Mouse (Mus musculus) gastrocnemius, postnatal 36 days (tissue): Measurements from ENCODE around the gene Olfr1462. TPM values are rescaled to one million over a fixed set of nuclear protein-coding genes. Genes with fewer than 3 reads are reported as not detected.

ENCODE experiments used
- DNase-seq, 2 experiments: peaks; one replicate each; pipeline ENCODE4 v3.0.0; 2022
- intact Hi-C: fragments of 180-260 bp; cut with DNase I; formaldehyde crosslinking; loops from one replicate; pipeline ENCODE4 v1.15.1; 2025
- long read RNA-seq, 2 experiments: library from polyadenylated mRNA; stranded (forward); transcript quantifications; one replicate each; pipeline ENCODE4 v2.0.0; 2021
- total RNA-seq, 2 experiments: library from RNA; stranded (reverse); gene quantifications; 2 replicates each; pipeline ENCODE4 v1.2.3; 2021

Olfr1462 gene
- total RNA-seq = not detected
- long read RNA-seq, experiment 1 = 0 reads
- long read RNA-seq, experiment 2 = 0 reads

DNA sequence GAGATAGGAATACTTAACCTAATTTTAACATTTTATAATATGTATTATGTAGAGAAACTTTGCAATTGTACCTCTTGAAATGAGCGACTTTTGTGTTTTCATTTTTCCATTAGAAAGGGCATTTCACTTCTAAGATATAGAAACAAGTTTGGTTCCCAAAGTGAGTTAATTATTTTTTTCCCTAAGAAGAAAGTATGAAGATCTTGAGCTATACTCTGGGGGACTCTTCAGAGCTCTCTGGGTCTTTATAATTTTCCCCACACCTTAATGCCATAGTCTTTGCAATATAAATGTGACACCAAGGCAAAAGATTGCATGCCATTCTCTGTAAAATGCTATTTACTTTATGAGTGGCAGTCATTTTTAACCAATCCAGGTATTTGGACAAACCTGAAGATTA, at the start of gene Olfr1462:
TSS of gene Olfr1462 (plus strand) at position 301 of the 400 bp plus-strand sequence.
- intact Hi-C loops = no loop called here

DNA sequence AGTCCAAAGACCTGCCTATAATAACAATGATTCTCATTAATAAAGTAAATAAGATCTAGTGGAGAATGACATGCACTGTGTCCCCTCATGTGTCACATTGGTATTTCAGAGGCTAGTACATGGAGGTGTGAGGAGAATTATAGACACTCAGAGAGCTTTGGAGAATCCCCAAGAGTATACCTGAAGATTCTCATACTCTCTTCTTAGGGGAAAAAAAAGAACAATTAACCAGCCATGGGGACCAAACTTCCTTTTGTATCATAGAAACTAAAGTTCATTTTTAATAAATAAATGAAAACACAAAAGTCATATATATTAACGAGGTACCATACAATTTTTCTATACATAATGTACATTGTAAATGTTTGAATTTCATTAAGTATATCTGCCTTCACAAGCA, 36.1 kb upstream of the Olfr1462 start, which contains the start of gene Olfr1459:
TSS of gene Olfr1459 (minus strand) at position 101 of the 400 bp plus-strand sequence.
- intact Hi-C loops = no loop called here

More for the DNA sequence above, at the start of gene Olfr1462:
- DNase-seq = no peak

DNA sequence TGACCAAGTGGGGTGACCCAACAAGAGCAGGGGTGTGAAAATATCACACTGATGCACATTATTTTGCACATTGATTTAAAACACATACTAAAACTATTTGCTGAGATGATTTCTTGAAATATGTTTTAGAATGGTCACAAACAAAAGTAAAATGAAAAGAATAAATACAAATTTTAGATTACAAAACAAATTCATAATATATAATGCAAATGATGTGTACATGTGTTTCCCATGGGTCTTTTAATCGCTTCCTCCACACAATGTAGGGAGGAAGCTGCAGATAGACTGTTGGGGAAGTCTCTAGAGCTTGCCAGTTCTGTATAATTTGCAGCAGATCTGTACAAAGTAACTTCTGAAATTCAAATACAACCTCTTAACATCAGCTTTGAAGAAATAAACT, 22.8 kb upstream of the Olfr1462 start, which contains the start of gene Olfr1461:
TSS of gene Olfr1461 (plus strand) at position 301 of the 400 bp plus-strand sequence.
- no peak for DNase-seq
- intact Hi-C loops = no loop called here

More for the DNA sequence above, 36.1 kb upstream of the Olfr1462 start, which contains the start of gene Olfr1459:
- no peak for DNase-seq

DNA sequence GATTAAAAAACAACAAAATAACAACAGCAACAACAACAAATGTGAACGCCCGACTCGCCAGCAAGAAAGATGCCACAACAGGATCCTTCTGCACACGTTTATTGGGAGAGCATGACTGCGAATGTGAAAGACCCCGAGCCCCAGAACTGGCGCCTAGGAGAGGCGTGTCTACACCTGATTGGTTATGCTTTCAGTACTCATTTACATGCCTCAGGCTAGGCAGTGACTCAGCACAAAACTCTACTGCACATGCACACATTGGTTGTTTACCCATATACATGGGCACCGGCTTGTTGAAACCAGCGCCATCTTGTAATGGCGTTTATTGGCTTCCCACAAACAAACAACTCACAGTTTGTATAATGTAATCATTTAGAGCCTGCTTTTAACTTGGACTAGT, 36.1 kb downstream of the Olfr1462 start:
- intact Hi-C loops = no loop called here
- no peak for DNase-seq

DNA sequence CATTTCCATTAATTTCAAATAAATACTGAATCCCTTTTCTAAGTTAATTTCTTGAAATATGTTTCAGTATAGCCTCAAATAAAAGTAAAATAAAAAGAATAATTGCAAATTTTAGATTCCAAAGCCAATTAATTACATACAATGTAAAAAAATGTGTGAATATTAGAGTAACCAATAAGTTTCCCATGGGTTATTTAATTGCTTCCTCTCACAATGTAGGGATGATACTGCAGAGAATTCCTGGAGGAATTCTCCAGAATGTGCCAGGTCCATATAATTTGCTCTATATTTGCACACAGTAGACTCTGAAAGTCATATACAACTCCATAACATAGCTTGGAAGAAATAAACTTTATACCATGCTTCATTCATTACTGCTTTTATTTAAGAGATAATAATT, 45.5 kb downstream of the Olfr1462 start, which contains the start of gene Olfr1463:
TSS of gene Olfr1463 (plus strand) at position 301 of the 400 bp plus-strand sequence.
- no peak for DNase-seq
- intact Hi-C loops = no loop called here

Other genes starting within 250 kb of the Olfr1462 start
- not detected for gene Olfr1450, start 235.5 kb upstream of the Olfr1462 start, total RNA-seq
- gene Olfr1451, start 190.7 kb upstream of the Olfr1462 start, total RNA-seq = not detected
- gene Olfr1453, start 157.4 kb upstream of the Olfr1462 start, total RNA-seq = not detected
- not detected for gene Olfr1454, start 125.1 kb upstream of the Olfr1462 start, total RNA-seq
- gene Olfr1457, start 87.8 kb upstream of the Olfr1462 start, total RNA-seq = not detected
- gene Olfr1458, start 79.0 kb upstream of the Olfr1462 start, total RNA-seq = not detected
- gene Olfr1459, start 36.2 kb upstream of the Olfr1462 start, total RNA-seq = not detected
- gene Olfr1461, start 22.7 kb upstream of the Olfr1462 start, total RNA-seq = not detected
- gene Olfr1463, start 45.6 kb downstream of the Olfr1462 start, total RNA-seq = not detected
- not detected for gene Olfr1465, start 129.8 kb downstream of the Olfr1462 start, total RNA-seq
- not detected for gene Olfr1466, start 153.1 kb downstream of the Olfr1462 start, total RNA-seq
- gene Olfr1467, start 176.5 kb downstream of the Olfr1462 start, total RNA-seq = not detected
- not detected for gene Olfr1469, start 222.1 kb downstream of the Olfr1462 start, total RNA-seq